Mouse (Mus musculus): ENCODE measurements around the gene Traf3ip2.

The Traf3ip2 gene

GRCm38 (mm10) chr10:39600115-39600514, 12.6 kb upstream of the Traf3ip2 start:
- DNase-seq (ENCODE audit: low spot score), result no peak

GRCm38 (mm10) chr10:39601068-39601467, 11.7 kb upstream of the Traf3ip2 start:
- no peak for DNase-seq (ENCODE audit: low spot score)

GRCm38 (mm10) chr10:39606434-39606833, 6.3 kb upstream of the Traf3ip2 start:
- no peak for DNase-seq (ENCODE audit: low spot score)

GRCm38 (mm10) chr10:39611234-39611633, 1.5 kb upstream of the Traf3ip2 start:
- peak; percentile 32 for DNase-seq (ENCODE audit: low spot score)

GRCm38 (mm10) chr10:39612131-39612530, 603 bp upstream of the Traf3ip2 start:
- no peak for DNase-seq (ENCODE audit: low spot score)

- peak; percentile 88 for DNase-seq (ENCODE audit: low spot score)
Observed at GRCm38 (mm10) chr10:39612989-39613831, 476 bp downstream of the Traf3ip2 start.

GRCm38 (mm10) chr10:39613973-39614372, 1.2 kb downstream of the Traf3ip2 start:
- DNase-seq (ENCODE audit: low spot score), result no peak

- peak; percentile 51 for DNase-seq (ENCODE audit: low spot score)
Observed at GRCm38 (mm10) chr10:39614676-39615075, 1.9 kb downstream of the Traf3ip2 start.

- no peak for DNase-seq (ENCODE audit: low spot score)
Observed at GRCm38 (mm10) chr10:39615531-39616229, 2.9 kb downstream of the Traf3ip2 start.

GRCm38 (mm10) chr10:39616230-39616590, 3.5 kb downstream of the Traf3ip2 start:
- no peak for DNase-seq (ENCODE audit: low spot score)

GRCm38 (mm10) chr10:39616626-39617025, 3.9 kb downstream of the Traf3ip2 start:
- no peak for DNase-seq (ENCODE audit: low spot score)

GRCm38 (mm10) chr10:39618431-39618830, 5.7 kb downstream of the Traf3ip2 start:
- DNase-seq (ENCODE audit: low spot score), result no peak

GRCm38 (mm10) chr10:39620626-39621025, 7.9 kb downstream of the Traf3ip2 start:
- DNase-seq (ENCODE audit: low spot score), result no peak

- no peak for DNase-seq (ENCODE audit: low spot score)
Observed at GRCm38 (mm10) chr10:39623806-39624205, 11.1 kb downstream of the Traf3ip2 start.

GRCm38 (mm10) chr10:39624837-39625625, 12.3 kb downstream of the Traf3ip2 start:
- DNase-seq (ENCODE audit: low spot score), result no peak

- DNase-seq (ENCODE audit: low spot score), result no peak
Observed at GRCm38 (mm10) chr10:39625626-39626260, 13.0 kb downstream of the Traf3ip2 start.

- no peak for DNase-seq (ENCODE audit: low spot score)
Observed at GRCm38 (mm10) chr10:39626376-39626775, 13.6 kb downstream of the Traf3ip2 start.

- DNase-seq (ENCODE audit: low spot score), result no peak
Observed at GRCm38 (mm10) chr10:39628799-39629517, 16.2 kb downstream of the Traf3ip2 start.

- DNase-seq (ENCODE audit: low spot score), result no peak
Observed at GRCm38 (mm10) chr10:39629746-39630552, 17.2 kb downstream of the Traf3ip2 start.

- no peak for DNase-seq (ENCODE audit: low spot score)
Observed at GRCm38 (mm10) chr10:39630811-39631210, 18.1 kb downstream of the Traf3ip2 start.
